Mouse (Mus musculus): ENCODE data around the gene Gtf2f1.

- TF ChIP-seq CTCF (conservative IDR thresholded peaks at IDR 0.05; ENCODE audit: insufficient read depth, insufficient read length, low read depth, low read length) (no peak), POLR2A (IDR thresholded peaks at IDR 0.05; ENCODE audit: low read depth, low read length) (no peak)
Observed at GRCm38 (mm10) chr17:56999414-56999813, 11.7 kb downstream of the Gtf2f1 start.

Measured in kidney, adult 2 months (tissue).